Mouse (Mus musculus): Measurements from ENCODE around the gene Olfr1368.

GRCm38 (mm10) chr13:21110441-21110840 lies 35.2 kb downstream of the Olfr1368 start:
- no peak for TF ChIP-seq CTCF (conservative IDR thresholded peaks at IDR 0.05; ENCODE audit: insufficient read depth, insufficient read length, low read depth, low read length)
- TF ChIP-seq POLR2A (IDR thresholded peaks at IDR 0.05; ENCODE audit: low read depth, low read length) = no peak

All from kidney, adult 2 months (tissue).